Mouse (Mus musculus): ENCODE measurements around the gene Naa25.

DNA sequence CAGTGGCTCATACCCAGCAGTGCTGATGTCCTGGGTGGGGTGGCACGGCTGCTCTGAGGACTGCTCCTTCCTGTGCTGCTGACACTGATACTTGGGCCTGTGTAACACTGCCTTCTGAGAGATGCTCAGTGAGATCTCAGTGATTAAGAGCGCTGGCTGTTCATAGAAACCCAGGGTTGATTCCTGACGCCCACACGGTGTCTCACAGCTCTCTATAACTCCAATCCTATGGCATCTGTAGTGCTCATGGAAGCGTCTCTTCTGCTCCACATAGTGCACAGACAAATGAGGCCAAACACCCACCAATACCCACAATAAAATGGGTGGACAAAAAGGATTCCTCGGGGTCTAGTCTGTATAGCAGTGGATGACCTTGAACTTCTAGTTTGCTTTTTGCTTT lies 25.1 kb downstream of the Naa25 start:
- TF ChIP-seq POLR2A (IDR thresholded peaks at IDR 0.05; ENCODE audit: control insufficient read depth, extremely low read depth, insufficient read depth, low read length, poor library complexity): no peak
- TF ChIP-seq CTCF (IDR thresholded peaks at IDR 0.05; ENCODE audit: borderline replicate concordance, control insufficient read depth, extremely low read depth, insufficient read depth, low read length, poor library complexity): no peak
